Comparison of ENCODE assay signal across 23 mouse cellular contexts in the genomic region with DNA sequence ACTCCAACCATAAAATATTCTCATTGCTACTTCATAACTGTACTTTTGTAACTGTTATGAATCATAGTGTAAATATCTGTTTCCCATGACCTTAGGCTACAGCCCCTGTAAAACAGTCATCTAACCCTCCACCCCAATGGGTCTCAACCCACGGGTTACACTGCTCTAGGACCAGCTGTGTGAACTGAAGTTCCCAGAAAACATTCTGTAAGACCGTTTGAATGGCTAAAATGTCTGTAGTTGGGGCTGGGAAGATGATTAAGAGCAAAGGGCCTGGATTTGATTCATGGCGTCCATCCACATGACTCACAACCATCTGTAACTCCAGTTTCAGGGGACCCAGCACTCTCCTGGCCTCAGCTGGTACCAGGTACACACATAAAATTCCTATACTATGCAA. TPM values are rescaled to one million over a fixed set of nuclear protein-coding genes. Genes with fewer than 3 reads are reported as not detected.
DNase-seq lines count a peak whose midpoint lies in the region; ATAC-seq and TF ChIP-seq lines count a peak whose summit lies in the region.
"Had no signal": no experiment of that assay in that cellular context is flagged by ENCODE, and none has a peak within 500 bp of the region (broad histone marks: within the 10 kb centered on the region; RNA-seq: fewer than 3 reads in every experiment).

No protein-coding gene starts in this region.

- 77% methylated on average over 3 of the region's 3 CpGs for WGBS in forebrain, embryonic 13.5 days

- TF ChIP-seq POLR2A in embryonic fibroblast, embryonic 13.5 days (IDR thresholded peaks at IDR 0.05; ENCODE audit: low read depth, low read length): no peak

- no peak for ATAC-seq in forebrain, embryonic 13.5 days
- ATAC-seq: forebrain, embryonic 14.5 days; intestine, embryonic 15.5 days had no signal

- no peak for TF ChIP-seq CTCF in embryonic fibroblast, embryonic 13.5 days (IDR thresholded peaks at IDR 0.05; ENCODE audit: borderline replicate concordance, insufficient read depth, low read length)
- TF ChIP-seq CTCF in left cerebral cortex, adult 2 months (IDR thresholded peaks at IDR 0.05): no peak

- H3K4me2 ChIP-seq in forebrain, embryonic 13.5 days: no peak overlapping the region
- H3K4me2 ChIP-seq: embryonic facial prominence, embryonic 12.5 days; heart, embryonic 12.5 days; hindbrain, embryonic 14.5 days; intestine, embryonic 15.5 days had no signal

- H3K9ac ChIP-seq in forebrain, embryonic 13.5 days: no peak overlapping the region
- H3K9ac ChIP-seq: embryonic facial prominence, embryonic 12.5 days; heart, embryonic 12.5 days; hindbrain, embryonic 14.5 days; intestine, embryonic 15.5 days had no signal

- H3K9me3 ChIP-seq in forebrain, embryonic 13.5 days (replicated peaks): no peaks in the 10 kb centered on the region
- H3K9me3 ChIP-seq: embryonic facial prominence, embryonic 12.5 days; heart, embryonic 12.5 days; hindbrain, embryonic 10.5 days; intestine, embryonic 15.5 days had no signal

- H3K27ac ChIP-seq in embryonic fibroblast, embryonic 13.5 days (ENCODE audit: insufficient read depth, low read length): peak overlapping the region; percentile 6; the same call in 1 of the 2 replicates
- H3K27ac ChIP-seq in forebrain, embryonic 13.5 days: no peak overlapping the region
- H3K27ac ChIP-seq in left cerebral cortex, adult 2 months: no peak overlapping the region
- H3K27ac ChIP-seq: embryonic facial prominence, embryonic 12.5 days; gastrocnemius, adult 2 months; hindbrain, embryonic 10.5 days; hindbrain, embryonic 14.5 days; intestine, embryonic 15.5 days had no signal

- no peak overlapping the region for H3K4me3 ChIP-seq in embryonic fibroblast, embryonic 13.5 days (ENCODE audit: insufficient read depth, low read length)
- no peak overlapping the region for H3K4me3 ChIP-seq in forebrain, embryonic 13.5 days
- H3K4me3 ChIP-seq in left cerebral cortex, adult 2 months: no peak overlapping the region
- H3K4me3 ChIP-seq: embryonic facial prominence, embryonic 12.5 days; gastrocnemius, adult 2 months; heart, embryonic 12.5 days; hindbrain, embryonic 10.5 days; intestine, embryonic 15.5 days had no signal

- DNase-seq in adrenal gland, postnatal 36 days: peak; percentile 9 to 16
- DNase-seq in adrenal gland, postnatal 25 days: no peak
- DNase-seq in testis, postnatal 10 days (ENCODE audit: low spot score): peak; percentile 13
- DNase-seq in testis, postnatal 14 days (ENCODE audit: low spot score): no peak
- DNase-seq in left cerebral cortex, adult 2 months (ENCODE audit: extremely low spot score in 1 of 2, low spot score in 2 of 2): no peak
- DNase-seq: cerebellum, adult 11-12 months; cerebellum, adult 9-10 months; cerebellum, postnatal 25 days; gastrocnemius, adult 2 months; gastrocnemius, postnatal 36 days had no signal

- peaks cover 6% of the 10 kb centered on the region; the same call in 1 of the 2 replicates for H3K36me3 ChIP-seq in forebrain, embryonic 13.5 days (ENCODE audit: poor library complexity, severe bottlenecking)
- H3K36me3 ChIP-seq: intestine, embryonic 15.5 days had no signal

- H3K27me3 ChIP-seq in forebrain, embryonic 13.5 days: no peaks in the 10 kb centered on the region
- H3K27me3 ChIP-seq: embryonic facial prominence, embryonic 12.5 days; heart, embryonic 12.5 days; intestine, embryonic 15.5 days had no signal

- intact Hi-C loops in left cerebral cortex, adult 2 months (cut with DNase I): no loop called here

- peaks cover 22% of the 10 kb centered on the region for H3K4me1 ChIP-seq in embryonic fibroblast, embryonic 13.5 days (ENCODE audit: control insufficient read depth, insufficient read depth, low read length)
- H3K4me1 ChIP-seq in forebrain, embryonic 13.5 days: no peaks in the 10 kb centered on the region

RNA-seq across cellular contexts. Expression of a gene that starts 2.1 kb away (rescaled TPM):
- under 1 TPM in 1 of 2 experiments, not detected in 1; 0.56 TPM for total RNA-seq in adrenal gland, postnatal 36 days (2021)
- total RNA-seq in adrenal gland, postnatal 25 days (2021): not detected in 2 replicates
- not detected in 2 replicates for polyA plus RNA-seq in embryonic fibroblast, embryonic 13.5 days (2011; ENCODE audit: insufficient read length, low read depth, missing spikeins)
- not detected in 2 replicates for polyA plus RNA-seq in forebrain, embryonic 13.5 days (2015; fragmentation: Nextera tagmentation; extraction: Ambion mirVana)
- not detected for total RNA-seq in left cerebral cortex, adult 2 months (2021)
- total RNA-seq: ES-E14; gastrocnemius, adult 2 months; gastrocnemius, postnatal 36 days; heart, adult 8-10 months; heart, postnatal 25 days had no signal
- polyA plus RNA-seq: cortical plate, adult 2 months; embryonic facial prominence, embryonic 12.5 days; forebrain, embryonic 14.5 days; heart, embryonic 12.5 days; heart, embryonic 16.5 days; hindbrain, embryonic 10.5 days; hindbrain, embryonic 14.5 days; intestine, embryonic 15.5 days had no signal

RNA-seq across cellular contexts. Expression of a gene that starts 21.3 kb away (rescaled TPM):
- 1 to 10 TPM; 6.6 to 7.7 TPM for total RNA-seq in adrenal gland, postnatal 36 days (2021)
- 5.3 and 7.7 TPM in 2 replicates for total RNA-seq in adrenal gland, postnatal 25 days (2021)
- polyA plus RNA-seq in embryonic fibroblast, embryonic 13.5 days (2011; ENCODE audit: insufficient read length, low read depth, missing spikeins): 16.1 and 21.1 TPM in 2 replicates
- polyA plus RNA-seq in forebrain, embryonic 13.5 days (2015; fragmentation: Nextera tagmentation; extraction: Ambion mirVana): 34.5 and 37.5 TPM in 2 replicates
- 10 to 100 TPM; 13.6 to 14.9 TPM for total RNA-seq in left cerebral cortex, adult 2 months (2021)

RNA-seq across cellular contexts. Expression of a gene that starts 32.5 kb away (rescaled TPM):
- total RNA-seq in adrenal gland, postnatal 36 days (2021): 100 to 1,000 TPM in 1 of 2 experiments, 10 to 100 TPM in 1; 86.1 to 103 TPM
- 83.4 and 100 TPM in 2 replicates for total RNA-seq in adrenal gland, postnatal 25 days (2021)
- polyA plus RNA-seq in embryonic fibroblast, embryonic 13.5 days (2011; ENCODE audit: insufficient read length, low read depth, missing spikeins): 43.6 and 45.2 TPM in 2 replicates
- 44.1 and 48.1 TPM in 2 replicates for polyA plus RNA-seq in forebrain, embryonic 13.5 days (2015; fragmentation: Nextera tagmentation; extraction: Ambion mirVana)
- 10 to 100 TPM; 39.6 to 42.7 TPM for total RNA-seq in left cerebral cortex, adult 2 months (2021)

Comparison
In these comparisons a context has a peak if more than half of its experiments do, and no peak if none do; other contexts are left out.
1. DNase-seq: peak in adrenal gland, postnatal 36 days (2 of 2) and testis, postnatal 10 days (single experiment); none in adrenal gland, postnatal 25 days (single experiment), testis, postnatal 14 days (single experiment) and left cerebral cortex, adult 2 months (0 of 2).